ENCODE assay signal across 16 mouse cellular contexts in the genomic region with DNA sequence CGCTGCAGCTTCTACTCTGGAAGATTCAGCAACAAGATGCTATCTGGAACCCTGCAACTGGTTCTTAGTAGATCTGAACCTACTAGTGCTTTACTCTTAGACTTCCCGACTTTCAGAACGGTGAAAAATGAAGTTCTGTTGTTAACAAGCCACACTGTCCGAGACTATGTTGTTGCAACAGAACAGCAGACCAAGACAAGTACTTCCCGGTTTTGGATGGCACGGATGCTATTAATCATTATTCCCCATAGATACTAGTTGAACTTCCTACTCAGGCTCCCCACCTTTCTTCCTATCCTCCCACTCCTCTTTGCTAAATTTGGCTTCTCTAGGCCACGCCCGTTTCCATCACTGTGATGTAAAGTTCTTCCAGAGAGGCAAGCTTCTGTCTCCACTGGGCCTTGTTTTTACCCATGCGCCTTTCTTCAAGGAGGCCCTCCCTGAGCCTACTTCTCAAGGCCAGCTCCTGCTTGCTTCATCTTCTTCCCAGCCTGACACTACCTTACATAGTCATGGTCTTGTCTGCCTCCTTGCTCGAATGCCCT.
DNase-seq lines count a peak whose midpoint lies in the region; ATAC-seq and TF ChIP-seq lines count a peak whose summit lies in the region.
"Had no signal": no experiment of that assay in that cellular context is flagged by ENCODE, and none has a peak within 500 bp of the region (broad histone marks: within the 10 kb centered on the region; RNA-seq: fewer than 3 reads in every experiment).

No protein-coding gene starts in this region.

- no peak overlapping the region for H3K9ac ChIP-seq in lung, postnatal 0 days (replicated peaks; ENCODE audit: low read depth)
- no peak overlapping the region for H3K9ac ChIP-seq in intestine, embryonic 15.5 days
- H3K9ac ChIP-seq: forebrain, postnatal 0 days had no signal

- no peaks in the 10 kb centered on the region for H3K36me3 ChIP-seq in lung, postnatal 0 days (ENCODE audit: insufficient read depth, low read length)
- H3K36me3 ChIP-seq in intestine, embryonic 15.5 days = no peaks in the 10 kb centered on the region
- H3K36me3 ChIP-seq: embryonic facial prominence, embryonic 10.5 days; hindbrain, embryonic 10.5 days had no signal

- no peak for DNase-seq in gastrocnemius, adult 2 months
- DNase-seq in gastrocnemius, adult 8-10 months (ENCODE audit: low spot score in 2 of 2) = no peak
- DNase-seq in lung, postnatal 0 days (ENCODE audit: low spot score) = peak; percentile 26
- DNase-seq in lung, adult 18-20 months = no peak
- DNase-seq in cerebellum, postnatal 25 days = no peak
- DNase-seq in urinary bladder, postnatal 25 days (ENCODE audit: low spot score) = no peak
- DNase-seq: cerebellum, postnatal 36 days; forebrain, postnatal 0 days; right cerebral cortex, postnatal 14 days; thymus, postnatal 25 days had no signal

- WGBS in lung, postnatal 0 days = 81% methylated on average over 10 of the region's 10 CpGs
- WGBS in intestine, embryonic 15.5 days = 86% methylated on average over 10 of the region's 10 CpGs

- no peaks in the 10 kb centered on the region for H3K9me3 ChIP-seq in lung, postnatal 0 days (ENCODE audit: low read length)
- no peaks in the 10 kb centered on the region for H3K9me3 ChIP-seq in intestine, embryonic 15.5 days
- H3K9me3 ChIP-seq: embryonic facial prominence, embryonic 10.5 days; hindbrain, embryonic 10.5 days had no signal

- no peak for ATAC-seq in lung, postnatal 0 days
- ATAC-seq in intestine, embryonic 15.5 days = no peak
- no peak for ATAC-seq in erythroblast, adult 5-6 weeks (replicated peaks; ENCODE audit: low FRiP score, poor library complexity, severe bottlenecking)
- ATAC-seq: forebrain, postnatal 0 days had no signal

- TF ChIP-seq CTCF in gastrocnemius, adult 2 months (IDR thresholded peaks at IDR 0.05) = no peak
- no peak for TF ChIP-seq CTCF in lung, postnatal 0 days (IDR thresholded peaks at IDR 0.05)

- intact Hi-C loops in gastrocnemius, adult 2 months (cut with DNase I) = no loop called here

- H3K4me3 ChIP-seq in gastrocnemius, adult 2 months = no peak overlapping the region
- no peak overlapping the region for H3K4me3 ChIP-seq in lung, postnatal 0 days (ENCODE audit: low read depth, low read length)
- H3K4me3 ChIP-seq in intestine, embryonic 15.5 days (replicated peaks) = no peak overlapping the region
- H3K4me3 ChIP-seq: embryonic facial prominence, embryonic 10.5 days; heart, adult 2 months; hindbrain, embryonic 10.5 days had no signal

- no peak for TF ChIP-seq EP300 in lung, postnatal 0 days (IDR thresholded peaks at IDR 0.05)

- H3K4me2 ChIP-seq in lung, postnatal 0 days (replicated peaks; ENCODE audit: low read depth, low read length) = no peak overlapping the region
- no peak overlapping the region for H3K4me2 ChIP-seq in intestine, embryonic 15.5 days (replicated peaks)

- H3K4me1 ChIP-seq in lung, postnatal 0 days (ENCODE audit: insufficient read depth, low read depth, low read length) = peaks cover 18% of the 10 kb centered on the region; the same call in 1 of the 2 replicates
- peaks cover 17% of the 10 kb centered on the region for H3K4me1 ChIP-seq in intestine, embryonic 15.5 days (replicated peaks)

- H3K27ac ChIP-seq in gastrocnemius, adult 2 months = peak overlapping the region; percentile 81
- peak overlapping the region; percentile 74 for H3K27ac ChIP-seq in lung, postnatal 0 days (ENCODE audit: low read length)
- 0 out of 2 replicates have a peak overlapping the region, but pooled peaks have one; percentile 45 for H3K27ac ChIP-seq in intestine, embryonic 15.5 days
- H3K27ac ChIP-seq: heart, adult 2 months; hindbrain, embryonic 10.5 days had no signal

- no peaks in the 10 kb centered on the region for H3K27me3 ChIP-seq in lung, postnatal 0 days (replicated peaks; ENCODE audit: insufficient read depth, low read length)
- H3K27me3 ChIP-seq in intestine, embryonic 15.5 days (replicated peaks) = no peaks in the 10 kb centered on the region
- H3K27me3 ChIP-seq: Patski had no signal
